Mouse (Mus musculus) hindbrain, embryonic 12.5 days (tissue): ENCODE measurements around the gene Ispd. TPM values are rescaled to one million over a fixed set of nuclear protein-coding genes. Genes with fewer than 3 reads are reported as not detected.

Experiments used
- ATAC-seq: fragments of 200-750 bp; cut with Nextera tagmentation; 2 replicates; pipeline ENCODE4 v1.8.0; 2017; ENCODE audit warnings: moderate TSS enrichment; ENCODE audit not compliant: low FRiP score
- H3K27ac ChIP-seq: fragments of 300-500 bp; sonication (generic); 2 replicates; pipeline ENCODE4 v1.5.1; 2016; ENCODE audit warnings: mild to moderate bottlenecking
- H3K27me3 ChIP-seq: fragments of 300-500 bp; sonication (generic); 2 replicates; pipeline ENCODE4 v1.6.1; 2016; ENCODE audit warnings: mild to moderate bottlenecking
- H3K36me3 ChIP-seq: fragments of 300-500 bp; sonication (generic); 2 replicates; pipeline ENCODE4 v1.6.1; 2016; ENCODE audit warnings: mild to moderate bottlenecking
- H3K4me1 ChIP-seq: fragments of 300-500 bp; sonication (generic); 2 replicates; pipeline ENCODE4 v1.6.1; 2016
- H3K4me2 ChIP-seq: fragments of 300-500 bp; sonication (generic); replicated peaks from 2 replicates; pipeline ENCODE4 v1.6.1; 2016; ENCODE audit warnings: mild to moderate bottlenecking
- H3K4me3 ChIP-seq: fragments of 300-500 bp; sonication (generic); 2 replicates; pipeline ENCODE4 v1.5.1; 2016; ENCODE audit warnings: mild to moderate bottlenecking
- H3K9ac ChIP-seq: fragments of 300-500 bp; sonication (generic); 2 replicates; pipeline ENCODE4 v1.6.1; 2016; ENCODE audit warnings: mild to moderate bottlenecking, moderate library complexity
- H3K9me3 ChIP-seq: fragments of 300-500 bp; sonication (generic); replicated peaks from 2 replicates; pipeline ENCODE4 v1.6.1; 2016; ENCODE audit warnings: mild to moderate bottlenecking
- WGBS: fragments of 180-500 bp; shearing (Covaris S2); methylation state at CpG from one replicate; pipeline ENCODE4 v1.1.7; 2016; 5-methylcytosine and 5-hydroxymethylcytosine counted together
- polyA plus RNA-seq: library from polyadenylated mRNA; unstranded; fragments of >200 nt; fragmentation: Nextera tagmentation; extraction: Ambion mirVana; gene quantifications from 2 replicates; pipeline ENCODE4 v1.2.1, GENCODE M21; 2016

The Ispd gene
- polyA plus RNA-seq, 1 experiment from 2014 or later = 12.4 TPM

GRCm38 (mm10) chr12:36681779-36682178 is 300.5 kb downstream of the Ispd start:
- no peak for ATAC-seq
- 81% methylated on average over 6 of the region's 6 CpGs for WGBS
- no peaks in the 10 kb centered on the region for H3K36me3 ChIP-seq
- H3K4me2 ChIP-seq = no peak overlapping the region
- H3K9me3 ChIP-seq = no peaks in the 10 kb centered on the region
- H3K27ac ChIP-seq = no peak overlapping the region
- no peaks in the 10 kb centered on the region for H3K4me1 ChIP-seq
- no peak overlapping the region for H3K4me3 ChIP-seq
- H3K9ac ChIP-seq = no peak overlapping the region
- H3K27me3 ChIP-seq = no peaks in the 10 kb centered on the region

- Histone ChIP-seq H3K9ac (no peak overlapping the region), H3K27ac (no peak overlapping the region), H3K9me3 (no peaks in the 10 kb centered on the region), H3K36me3 (no peaks in the 10 kb centered on the region), H3K4me1 (no peaks in the 10 kb centered on the region), H3K4me3 (no peak overlapping the region), H3K4me2 (no peak overlapping the region), H3K27me3 (no peaks in the 10 kb centered on the region)
- 76% methylated on average over 2 of the region's 2 CpGs for WGBS
- 0 out of 2 replicates have a peak, but pooled peaks have one; percentile 19 for ATAC-seq
Measured at GRCm38 (mm10) chr12:36694072-36694471, 312.8 kb downstream of the Ispd start.

GRCm38 (mm10) chr12:36704380-36704779 is 323.1 kb downstream of the Ispd start:
- H3K9ac ChIP-seq = no peak overlapping the region
- ATAC-seq = no peak

GRCm38 (mm10) chr12:36708810-36709209 is 327.6 kb downstream of the Ispd start:
- 64% methylated on average over 1 of the region's 1 CpGs for WGBS
- H3K4me3 ChIP-seq = no peak overlapping the region
- no peak overlapping the region for H3K27ac ChIP-seq
- H3K27me3 ChIP-seq = no peaks in the 10 kb centered on the region
- H3K4me1 ChIP-seq = no peaks in the 10 kb centered on the region
- H3K4me2 ChIP-seq = no peak overlapping the region
- no peaks in the 10 kb centered on the region for H3K36me3 ChIP-seq
- ATAC-seq = no peak
- no peak overlapping the region for H3K9ac ChIP-seq
- H3K9me3 ChIP-seq = no peaks in the 10 kb centered on the region

More at GRCm38 (mm10) chr12:36704380-36704779, 323.1 kb downstream of the Ispd start:
- Histone ChIP-seq H3K27me3 (no peaks in the 10 kb centered on the region), H3K27ac (no peak overlapping the region), H3K9me3 (no peaks in the 10 kb centered on the region), H3K4me1 (no peaks in the 10 kb centered on the region), H3K4me3 (no peak overlapping the region), H3K4me2 (no peak overlapping the region), H3K36me3 (no peaks in the 10 kb centered on the region)
- WGBS = 52% methylated on average over 1 of the region's 1 CpGs

- WGBS = 27% methylated on average over 17 of the region's 17 CpGs
- H3K9me3 ChIP-seq = no peaks in the 10 kb centered on the region
- 0 out of 2 replicates have a peak overlapping the region, but pooled peaks have one; percentile 43 for H3K9ac ChIP-seq
- H3K4me3 ChIP-seq = no peak overlapping the region
- H3K4me1 ChIP-seq = no peaks in the 10 kb centered on the region
- H3K4me2 ChIP-seq = peak overlapping the region; percentile 37
- no peaks in the 10 kb centered on the region for H3K36me3 ChIP-seq
- H3K27ac ChIP-seq = no peak overlapping the region
- ATAC-seq = peak; percentile 54
- H3K27me3 ChIP-seq = no peaks in the 10 kb centered on the region
Measured at GRCm38 (mm10) chr12:36713866-36714662, 332.8 kb downstream of the Ispd start.

- Histone ChIP-seq H3K9ac (no peak overlapping the region), H3K9me3 (no peaks in the 10 kb centered on the region), H3K4me3 (no peak overlapping the region), H3K27ac (no peak overlapping the region), H3K4me2 (no peak overlapping the region), H3K4me1 (peaks cover 5% of the 10 kb centered on the region; the same call in 1 of the 2 replicates), H3K36me3 (no peaks in the 10 kb centered on the region), H3K27me3 (no peaks in the 10 kb centered on the region)
- no peak for ATAC-seq
- 62% methylated on average over 5 of the region's 5 CpGs for WGBS
Measured at GRCm38 (mm10) chr12:36717526-36717925, 336.3 kb downstream of the Ispd start.

- no peaks in the 10 kb centered on the region for H3K9me3 ChIP-seq
- WGBS = 63% methylated on average over 2 of the region's 2 CpGs
- H3K36me3 ChIP-seq = no peaks in the 10 kb centered on the region
- no peaks in the 10 kb centered on the region for H3K27me3 ChIP-seq
- no peak for ATAC-seq
- peaks cover 5% of the 10 kb centered on the region; the same call in 1 of the 2 replicates for H3K4me1 ChIP-seq
- no peak overlapping the region for H3K4me3 ChIP-seq
- no peak overlapping the region for H3K4me2 ChIP-seq
- H3K27ac ChIP-seq = no peak overlapping the region
- no peak overlapping the region for H3K9ac ChIP-seq
Measured at GRCm38 (mm10) chr12:36718417-36718816, 337.2 kb downstream of the Ispd start.

- H3K9ac ChIP-seq = no peak overlapping the region
- 71% methylated on average over 3 of the region's 3 CpGs for WGBS
- no peak overlapping the region for H3K27ac ChIP-seq
- no peaks in the 10 kb centered on the region for H3K9me3 ChIP-seq
- no peak overlapping the region for H3K4me2 ChIP-seq
- no peak for ATAC-seq
- no peaks in the 10 kb centered on the region for H3K27me3 ChIP-seq
- H3K4me1 ChIP-seq = peaks cover 5% of the 10 kb centered on the region; the same call in 1 of the 2 replicates
- H3K36me3 ChIP-seq = no peaks in the 10 kb centered on the region
- H3K4me3 ChIP-seq = no peak overlapping the region
Measured at GRCm38 (mm10) chr12:36719074-36719473, 337.8 kb downstream of the Ispd start.

GRCm38 (mm10) chr12:36720779-36721178 is 339.5 kb downstream of the Ispd start:
- H3K27ac ChIP-seq = no peak overlapping the region
- H3K4me3 ChIP-seq = no peak overlapping the region
- H3K9me3 ChIP-seq = no peaks in the 10 kb centered on the region
- no peak overlapping the region for H3K9ac ChIP-seq
- H3K4me1 ChIP-seq = peaks cover 5% of the 10 kb centered on the region; the same call in 1 of the 2 replicates
- no peaks in the 10 kb centered on the region for H3K27me3 ChIP-seq
- H3K36me3 ChIP-seq = no peaks in the 10 kb centered on the region
- no peak overlapping the region for H3K4me2 ChIP-seq
- ATAC-seq = no peak
- 73% methylated on average over 3 of the region's 3 CpGs for WGBS

- no peaks in the 10 kb centered on the region for H3K9me3 ChIP-seq
- 46% methylated on average over 6 of the region's 6 CpGs for WGBS
- no peak overlapping the region for H3K27ac ChIP-seq
- peaks cover 5% of the 10 kb centered on the region; the same call in 1 of the 2 replicates for H3K4me1 ChIP-seq
- H3K4me3 ChIP-seq = no peak overlapping the region
- ATAC-seq = 0 out of 2 replicates have a peak, but pooled peaks have one; percentile 35
- no peak overlapping the region for H3K9ac ChIP-seq
- no peaks in the 10 kb centered on the region for H3K27me3 ChIP-seq
- no peaks in the 10 kb centered on the region for H3K36me3 ChIP-seq
- H3K4me2 ChIP-seq = no peak overlapping the region
Measured at GRCm38 (mm10) chr12:36721223-36721622, 340.0 kb downstream of the Ispd start.

GRCm38 (mm10) chr12:36722754-36723153 is 341.5 kb downstream of the Ispd start:
- ATAC-seq = no peak

GRCm38 (mm10) chr12:36723302-36723701 is 342.1 kb downstream of the Ispd start:
- no peak overlapping the region for H3K4me2 ChIP-seq
- no peak overlapping the region for H3K27ac ChIP-seq
- no peaks in the 10 kb centered on the region for H3K9me3 ChIP-seq
- no peaks in the 10 kb centered on the region for H3K27me3 ChIP-seq
- 68% methylated on average over 3 of the region's 3 CpGs for WGBS
- no peak for ATAC-seq
- H3K4me1 ChIP-seq = peaks cover 5% of the 10 kb centered on the region; the same call in 1 of the 2 replicates
- no peak overlapping the region for H3K4me3 ChIP-seq
- no peaks in the 10 kb centered on the region for H3K36me3 ChIP-seq
- no peak overlapping the region for H3K9ac ChIP-seq

More at GRCm38 (mm10) chr12:36722754-36723153, 341.5 kb downstream of the Ispd start:
- Histone ChIP-seq H3K9ac (no peak overlapping the region), H3K4me3 (no peak overlapping the region), H3K27ac (no peak overlapping the region), H3K4me1 (peaks cover 5% of the 10 kb centered on the region; the same call in 1 of the 2 replicates), H3K9me3 (no peaks in the 10 kb centered on the region), H3K36me3 (no peaks in the 10 kb centered on the region), H3K4me2 (no peak overlapping the region), H3K27me3 (no peaks in the 10 kb centered on the region)
- 86% methylated on average over 6 of the region's 6 CpGs for WGBS

GRCm38 (mm10) chr12:36724297-36724696 is 343.0 kb downstream of the Ispd start:
- Histone ChIP-seq H3K27ac (no peak overlapping the region), H3K4me3 (no peak overlapping the region), H3K27me3 (no peaks in the 10 kb centered on the region), H3K36me3 (no peaks in the 10 kb centered on the region), H3K4me2 (no peak overlapping the region), H3K9me3 (no peaks in the 10 kb centered on the region), H3K4me1 (peaks cover 5% of the 10 kb centered on the region; the same call in 1 of the 2 replicates), H3K9ac (no peak overlapping the region)
- ATAC-seq = no peak
- 69% methylated on average over 4 of the region's 4 CpGs for WGBS
